Mouse (Mus musculus): ENCODE data around the gene Zfp951. TPM values are rescaled to one million over a fixed set of nuclear protein-coding genes. Genes with fewer than 3 reads are reported as not detected.
"Not testable (repeated sequence)": the region's sequence is repeated elsewhere in the genome, so short reads cannot be mapped to it uniquely, and the experiment has no call there.

The Zfp951 gene
- polyA plus RNA-seq (2015; fragmentation: Nextera tagmentation; extraction: Ambion mirVana) = 1.9 and 2.1 TPM in 2 replicates

DNA sequence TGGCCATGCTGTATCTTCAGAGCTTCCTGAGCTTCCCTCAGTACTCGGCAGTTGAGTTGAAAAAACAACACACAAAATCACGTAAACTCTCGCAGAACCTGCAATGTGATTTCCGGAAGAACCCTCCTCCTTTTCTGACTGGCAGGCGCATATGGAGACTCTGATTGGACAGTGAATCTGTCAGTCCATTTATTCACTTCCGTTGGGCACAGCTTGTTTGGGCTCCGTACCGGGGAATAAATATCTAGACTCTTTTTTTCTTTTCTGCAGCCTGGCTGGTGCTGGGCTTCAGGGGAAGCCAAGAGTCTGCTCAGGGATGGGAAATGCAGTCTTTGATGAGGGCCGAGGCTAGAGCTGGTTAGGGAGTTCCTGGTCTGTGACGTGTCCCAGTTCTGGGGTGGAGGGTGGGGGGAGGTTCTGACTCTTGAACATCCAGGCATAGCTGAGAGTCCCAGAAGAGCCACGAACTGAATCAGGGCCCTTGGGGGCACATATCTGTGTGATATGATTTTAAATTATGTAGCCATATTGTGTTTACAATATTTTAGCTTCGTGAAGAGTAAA lies at the start of gene Zfp951:
TSS of gene Zfp951 (minus strand) at position 109 of the 564 bp plus-strand sequence.
- not testable (repeated sequence) for H3K36me3 ChIP-seq (ENCODE audit: insufficient read depth, low read length); H3K27me3 ChIP-seq (replicated peaks; ENCODE audit: insufficient read depth, low read length); H3K4me1 ChIP-seq (ENCODE audit: insufficient read depth, low read depth, low read length); H3K4me2 ChIP-seq (replicated peaks; ENCODE audit: low read depth, low read length); H3K9me3 ChIP-seq (ENCODE audit: low read length); H3K27ac ChIP-seq (ENCODE audit: low read length); H3K9ac ChIP-seq (replicated peaks; ENCODE audit: low read depth)
- peak within 1 kb of the TSS; percentile 8; the same call in 1 of the 2 replicates for H3K4me3 ChIP-seq (ENCODE audit: low read depth, low read length)
- peak; percentile 72 for DNase-seq (ENCODE audit: low spot score)
- ATAC-seq = peak; percentile 97
- WGBS = 30% methylated on average over 11 of the region's 12 CpGs
- 0 out of 2 replicates have a peak, but pooled peaks have one; percentile 19 for TF ChIP-seq EP300 (IDR thresholded peaks at IDR 0.05)

DNA sequence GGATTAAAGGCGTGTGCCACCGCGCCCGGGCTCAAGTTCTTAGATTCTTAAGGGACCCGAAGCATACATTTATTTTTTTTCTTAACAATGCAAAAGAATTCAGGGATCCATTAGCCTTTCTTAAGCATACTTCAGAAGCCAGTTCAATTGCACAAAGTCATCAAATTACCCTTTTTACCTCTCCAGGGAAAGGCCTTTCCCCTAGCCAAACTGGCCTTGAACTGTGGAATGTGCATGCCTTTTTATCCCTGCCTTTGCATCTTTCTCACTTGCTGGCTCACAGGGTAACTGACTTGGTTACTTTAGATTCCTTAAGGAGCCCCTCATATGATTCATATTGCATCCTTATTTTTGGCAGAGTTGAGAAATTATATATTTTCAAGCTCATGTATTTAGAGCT lies 46.7 kb upstream of the Zfp951 start:
- not testable (repeated sequence) for H3K4me3 ChIP-seq (ENCODE audit: low read depth, low read length); H3K9me3 ChIP-seq (ENCODE audit: low read length); H3K36me3 ChIP-seq (ENCODE audit: insufficient read depth, low read length); H3K27ac ChIP-seq (ENCODE audit: low read length); H3K27me3 ChIP-seq (replicated peaks; ENCODE audit: insufficient read depth, low read length); H3K4me2 ChIP-seq (replicated peaks; ENCODE audit: low read depth, low read length); H3K9ac ChIP-seq (replicated peaks; ENCODE audit: low read depth); H3K4me1 ChIP-seq (ENCODE audit: insufficient read depth, low read depth, low read length); DNase-seq (ENCODE audit: low spot score); ATAC-seq
- 88% methylated on average over 5 of the region's 5 CpGs for WGBS

DNA sequence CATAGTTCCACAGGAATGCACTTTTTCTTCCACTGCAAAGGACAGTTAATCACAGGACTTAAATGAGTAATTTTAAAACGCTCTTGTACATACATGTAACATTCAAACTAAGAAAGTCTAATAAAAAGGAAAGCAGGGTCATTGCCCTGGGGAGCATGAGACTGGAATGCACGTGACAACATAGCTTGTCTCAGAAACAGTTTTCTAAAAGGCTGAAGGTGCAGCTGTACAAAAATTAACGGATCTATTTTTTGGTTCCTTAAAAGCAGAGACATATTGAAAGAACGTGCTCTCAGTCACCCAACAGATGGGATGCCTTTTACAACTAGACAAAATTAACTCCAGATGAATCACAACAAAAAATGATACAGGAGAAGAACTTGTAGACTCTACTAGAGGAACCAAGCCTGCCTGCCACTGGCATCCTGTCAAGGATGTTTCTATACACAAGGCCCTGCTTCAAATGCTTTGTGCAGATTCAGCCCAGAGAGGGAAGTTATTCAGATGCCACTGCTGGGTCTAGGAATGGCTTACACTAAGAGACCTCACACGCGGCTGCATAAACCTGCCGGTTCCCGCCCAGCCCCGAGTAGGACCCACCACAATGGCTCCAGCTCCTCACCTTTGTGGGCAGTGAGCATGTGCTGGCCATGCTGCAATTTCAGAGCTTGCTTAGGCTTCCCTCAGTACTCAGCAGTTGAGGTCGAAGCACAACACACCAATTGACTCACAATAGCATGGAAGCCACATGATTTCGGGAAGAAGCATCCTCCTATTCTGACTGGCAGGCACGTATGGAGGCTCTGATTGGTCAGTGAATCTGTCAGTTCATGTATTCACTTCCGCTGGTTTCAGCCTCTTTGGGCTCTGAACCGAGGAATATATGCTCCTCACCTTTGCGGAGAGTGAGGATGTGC lies 567 bp downstream of the Zfp951 start:
- ATAC-seq (peak; percentile 86), DNase-seq (ENCODE audit: low spot score) (peak; percentile 7)
- not testable (repeated sequence) for H3K4me2 ChIP-seq (replicated peaks; ENCODE audit: low read depth, low read length); H3K9ac ChIP-seq (replicated peaks; ENCODE audit: low read depth); H3K4me1 ChIP-seq (ENCODE audit: insufficient read depth, low read depth, low read length); H3K27me3 ChIP-seq (replicated peaks; ENCODE audit: insufficient read depth, low read length); H3K36me3 ChIP-seq (ENCODE audit: insufficient read depth, low read length); H3K27ac ChIP-seq (ENCODE audit: low read length); H3K9me3 ChIP-seq (ENCODE audit: low read length); H3K4me3 ChIP-seq (ENCODE audit: low read depth, low read length)
- WGBS = 44% methylated on average over 10 of the region's 15 CpGs

DNA sequence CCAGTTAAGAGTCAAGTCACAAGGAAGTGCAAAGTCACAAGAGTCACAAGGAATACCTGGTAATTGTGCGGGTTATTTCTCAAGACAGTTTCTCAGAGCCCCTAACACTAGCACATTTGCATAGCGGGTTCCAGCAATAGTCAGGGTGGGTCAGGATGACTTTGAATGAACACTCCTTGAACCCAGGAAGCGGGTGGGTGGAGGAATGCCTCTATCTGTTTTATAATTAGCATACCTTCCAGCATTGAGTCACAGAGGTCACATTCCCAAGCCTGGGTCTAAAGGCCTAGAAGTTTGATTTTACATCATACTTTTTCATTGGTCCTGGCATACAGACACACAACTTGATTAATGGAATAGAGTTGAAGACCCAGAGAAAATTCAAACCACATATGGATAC lies 5.3 kb downstream of the Zfp951 start:
- WGBS = 85% methylated on average over 3 of the region's 3 CpGs
- H3K9me3 ChIP-seq (ENCODE audit: low read length); H3K4me1 ChIP-seq (ENCODE audit: insufficient read depth, low read depth, low read length); H3K4me2 ChIP-seq (replicated peaks; ENCODE audit: low read depth, low read length); H3K36me3 ChIP-seq (ENCODE audit: insufficient read depth, low read length); H3K27me3 ChIP-seq (replicated peaks; ENCODE audit: insufficient read depth, low read length); H3K9ac ChIP-seq (replicated peaks; ENCODE audit: low read depth); DNase-seq (ENCODE audit: low spot score); H3K4me3 ChIP-seq (ENCODE audit: low read depth, low read length); ATAC-seq; H3K27ac ChIP-seq (ENCODE audit: low read length): not testable (repeated sequence)

DNA sequence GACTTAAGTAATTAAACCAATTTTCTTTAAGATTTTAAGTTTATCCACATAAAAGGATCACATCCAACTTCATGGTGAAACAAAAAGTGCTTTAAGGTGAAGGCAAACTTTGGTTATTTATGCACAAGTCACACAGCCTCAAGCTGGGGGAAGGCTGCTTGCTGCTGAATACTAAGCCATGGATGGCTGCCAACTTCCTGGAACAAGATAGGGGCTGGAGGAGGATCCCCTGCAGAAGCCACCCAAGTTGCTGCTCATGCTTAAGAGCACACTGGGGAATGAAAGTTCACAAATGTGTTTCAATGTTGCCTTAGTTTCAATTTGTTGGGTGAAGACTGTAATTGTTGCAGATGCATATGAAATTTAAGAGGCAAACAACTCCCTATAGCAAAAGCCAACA lies 26.5 kb downstream of the Zfp951 start:
- DNase-seq (ENCODE audit: low spot score) = no peak
- TF ChIP-seq EP300 (IDR thresholded peaks at IDR 0.05) (no peak), CTCF (IDR thresholded peaks at IDR 0.05) (no peak)
- no peak overlapping the region for H3K27ac ChIP-seq (ENCODE audit: low read length)
- no peak for ATAC-seq
- H3K4me2 ChIP-seq (replicated peaks; ENCODE audit: low read depth, low read length) = no peak overlapping the region
- no peaks in the 10 kb centered on the region for H3K27me3 ChIP-seq (replicated peaks; ENCODE audit: insufficient read depth, low read length)
- no peak overlapping the region for H3K4me3 ChIP-seq (ENCODE audit: low read depth, low read length)
- H3K36me3 ChIP-seq (ENCODE audit: insufficient read depth, low read length) = no peaks in the 10 kb centered on the region
- H3K9ac ChIP-seq (replicated peaks; ENCODE audit: low read depth) = no peak overlapping the region
- peaks cover 5% of the 10 kb centered on the region; the same call in 1 of the 2 replicates for H3K9me3 ChIP-seq (ENCODE audit: low read length)
- H3K4me1 ChIP-seq (ENCODE audit: insufficient read depth, low read depth, low read length) = no peaks in the 10 kb centered on the region

DNA sequence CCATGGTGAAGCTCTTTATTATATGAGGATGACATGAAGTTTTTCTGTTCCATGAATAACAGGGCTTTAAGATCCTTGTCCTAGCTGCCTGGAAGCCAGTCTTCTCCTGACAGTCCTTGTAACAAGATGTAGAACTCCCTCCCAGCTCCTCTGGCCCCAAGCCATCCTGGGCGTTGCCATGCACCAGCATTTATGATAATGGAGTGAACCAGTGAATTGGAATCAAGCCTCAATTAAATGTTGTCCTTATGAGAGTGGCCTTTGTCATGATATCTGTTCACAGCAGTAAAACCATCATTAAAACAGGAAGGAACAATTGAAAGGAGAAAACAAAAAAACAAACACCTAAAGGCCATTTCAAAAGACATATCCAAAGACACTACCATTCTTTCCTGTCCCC lies 30.3 kb downstream of the Zfp951 start:
- H3K4me1 ChIP-seq (ENCODE audit: insufficient read depth, low read depth, low read length) = no peaks in the 10 kb centered on the region
- WGBS = 54% methylated on average over 1 of the region's 1 CpGs
- no peaks in the 10 kb centered on the region for H3K36me3 ChIP-seq (ENCODE audit: insufficient read depth, low read length)
- DNase-seq (ENCODE audit: low spot score) (no peak), ATAC-seq (no peak)
- no peak overlapping the region for H3K4me2 ChIP-seq (replicated peaks; ENCODE audit: low read depth, low read length)
- no peak overlapping the region for H3K9ac ChIP-seq (replicated peaks; ENCODE audit: low read depth)
- no peak for TF ChIP-seq CTCF (IDR thresholded peaks at IDR 0.05)
- TF ChIP-seq EP300 (IDR thresholded peaks at IDR 0.05) = no peak
- no peaks in the 10 kb centered on the region; the same call in 1 of the 2 replicates for H3K9me3 ChIP-seq (ENCODE audit: low read length)
- no peaks in the 10 kb centered on the region for H3K27me3 ChIP-seq (replicated peaks; ENCODE audit: insufficient read depth, low read length)
- no peak overlapping the region for H3K4me3 ChIP-seq (ENCODE audit: low read depth, low read length)
- no peak overlapping the region for H3K27ac ChIP-seq (ENCODE audit: low read length)

DNA sequence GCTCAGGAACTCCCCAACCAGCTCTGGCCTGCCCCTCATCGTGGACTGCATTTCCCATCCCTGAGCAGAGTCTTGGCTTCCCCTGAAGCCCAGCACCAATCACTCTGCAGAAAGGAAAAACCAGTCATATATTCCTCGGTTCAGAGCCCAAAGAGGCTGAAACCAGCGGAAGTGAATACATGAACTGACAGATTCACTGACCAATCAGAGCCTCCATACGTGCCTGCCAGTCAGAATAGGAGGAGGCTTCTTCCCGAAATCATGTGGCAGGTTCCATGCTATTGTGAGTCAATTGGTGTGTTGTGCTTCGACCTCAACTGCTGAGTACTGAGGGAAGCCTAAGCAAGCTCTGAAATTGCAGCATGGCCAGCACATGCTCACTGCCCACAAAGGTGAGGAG lies 89.7 kb downstream of the Zfp951 start:
- H3K36me3 ChIP-seq (ENCODE audit: insufficient read depth, low read length); H3K27ac ChIP-seq (ENCODE audit: low read length); H3K4me3 ChIP-seq (ENCODE audit: low read depth, low read length); ATAC-seq; H3K4me2 ChIP-seq (replicated peaks; ENCODE audit: low read depth, low read length); H3K9me3 ChIP-seq (ENCODE audit: low read length); H3K27me3 ChIP-seq (replicated peaks; ENCODE audit: insufficient read depth, low read length); DNase-seq (ENCODE audit: low spot score); H3K4me1 ChIP-seq (ENCODE audit: insufficient read depth, low read depth, low read length); H3K9ac ChIP-seq (replicated peaks; ENCODE audit: low read depth): not testable (repeated sequence)
- WGBS = 69% methylated on average over 6 of the region's 6 CpGs

Other genes with a start within 250 kb of the Zfp951 start
- 1.3 and 1.4 TPM in 2 replicates for gene Abcg3, start 122.6 kb upstream of the Zfp951 start, polyA plus RNA-seq (2015; fragmentation: Nextera tagmentation; extraction: Ambion mirVana)

All from lung, postnatal 0 days (tissue).